In genomic region chr4:130919750-130920356, GRCm38 (mm10) we compare ENCODE assay signal across 11 mouse cellular contexts. TPM values are rescaled to one million over a fixed set of nuclear protein-coding genes. Genes with fewer than 3 reads are reported as not detected.
DNase-seq lines count a peak whose midpoint lies in the region; ATAC-seq and TF ChIP-seq lines count a peak whose summit lies in the region.
"Had no signal": no experiment of that assay in that cellular context is flagged by ENCODE, and none has a peak within 500 bp of the region (broad histone marks: within the 10 kb centered on the region; RNA-seq: fewer than 3 reads in every experiment).

No protein-coding gene starts in this region.

- no peak for TF ChIP-seq POLR2A in bone marrow macrophage, adult 2 months (IDR thresholded peaks at IDR 0.05; ENCODE audit: borderline replicate concordance, low read depth, low read length)

- H3K27ac ChIP-seq in forebrain, embryonic 10.5 days = peak overlapping the region; percentile 53
- no peak overlapping the region for H3K27ac ChIP-seq in forebrain, embryonic 16.5 days (ENCODE audit: low read length)
- no peak overlapping the region for H3K27ac ChIP-seq in lung, postnatal 0 days (ENCODE audit: low read length)
- peak overlapping the region; percentile 89 for H3K27ac ChIP-seq in bone marrow macrophage, adult 2 months (ENCODE audit: insufficient read depth, low read depth, low read length)
- H3K27ac ChIP-seq in midbrain, embryonic 14.5 days (replicated peaks; ENCODE audit: low read depth, low read length) = no peak overlapping the region
- H3K27ac ChIP-seq: limb, embryonic 12.5 days had no signal

- no peak for DNase-seq in forebrain, embryonic 10.5 days (ENCODE audit: extremely low spot score, low spot score)
- peak; percentile 35 for DNase-seq in lung, postnatal 0 days (ENCODE audit: low spot score)
- DNase-seq in lung, postnatal 36 days = no peak
- peak; percentile 51 for DNase-seq in midbrain, embryonic 14.5 days
- no peak for DNase-seq in urinary bladder, postnatal 14 days (ENCODE audit: low spot score)
- DNase-seq in frontal cortex, postnatal 14 days (ENCODE audit: low spot score in 2 of 2) = no peak
- DNase-seq: thymus, postnatal 25 days had no signal

- no peak for TF ChIP-seq CTCF in lung, postnatal 0 days (IDR thresholded peaks at IDR 0.05)
- no peak for TF ChIP-seq CTCF in bone marrow macrophage, adult 2 months (IDR thresholded peaks at IDR 0.05; ENCODE audit: low read depth, low read length)

- no peak overlapping the region for H3K9ac ChIP-seq in forebrain, embryonic 16.5 days (replicated peaks; ENCODE audit: low read depth, low read length)
- no peak overlapping the region for H3K9ac ChIP-seq in lung, postnatal 0 days (replicated peaks; ENCODE audit: low read depth)
- no peak overlapping the region for H3K9ac ChIP-seq in midbrain, embryonic 14.5 days (replicated peaks; ENCODE audit: low read length)
- H3K9ac ChIP-seq: limb, embryonic 12.5 days had no signal

- no peak for TF ChIP-seq EP300 in lung, postnatal 0 days (IDR thresholded peaks at IDR 0.05)

- H3K4me3 ChIP-seq in forebrain, embryonic 10.5 days = no peak overlapping the region
- no peak overlapping the region for H3K4me3 ChIP-seq in forebrain, embryonic 16.5 days (replicated peaks; ENCODE audit: low read length)
- H3K4me3 ChIP-seq in lung, postnatal 0 days (ENCODE audit: low read depth, low read length) = no peak overlapping the region
- peak overlapping the region; percentile 44 for H3K4me3 ChIP-seq in bone marrow macrophage, adult 2 months (ENCODE audit: insufficient read depth, low read length)
- H3K4me3 ChIP-seq in midbrain, embryonic 14.5 days (replicated peaks; ENCODE audit: low read depth, low read length) = no peak overlapping the region
- H3K4me3 ChIP-seq: limb, embryonic 12.5 days had no signal

- 64% methylated on average over 9 of the region's 9 CpGs for WGBS in forebrain, embryonic 10.5 days
- 71% methylated on average over 9 of the region's 9 CpGs for WGBS in forebrain, embryonic 16.5 days
- WGBS in lung, postnatal 0 days = 49% methylated on average over 9 of the region's 9 CpGs
- 65% methylated on average over 9 of the region's 9 CpGs for WGBS in midbrain, embryonic 14.5 days

- no peak overlapping the region for H3K4me2 ChIP-seq in forebrain, embryonic 16.5 days (ENCODE audit: low read length)
- no peak overlapping the region for H3K4me2 ChIP-seq in lung, postnatal 0 days (replicated peaks; ENCODE audit: low read depth, low read length)
- H3K4me2 ChIP-seq in midbrain, embryonic 14.5 days (ENCODE audit: low read length) = no peak overlapping the region
- H3K4me2 ChIP-seq: limb, embryonic 12.5 days had no signal

- no peaks in the 10 kb centered on the region for H3K36me3 ChIP-seq in forebrain, embryonic 10.5 days (replicated peaks)
- H3K36me3 ChIP-seq in forebrain, embryonic 16.5 days (ENCODE audit: control insufficient read depth, insufficient read depth) = no peaks in the 10 kb centered on the region
- H3K36me3 ChIP-seq in lung, postnatal 0 days (ENCODE audit: insufficient read depth, low read length) = no peaks in the 10 kb centered on the region
- H3K36me3 ChIP-seq in midbrain, embryonic 14.5 days (ENCODE audit: control insufficient read depth, insufficient read depth, low read length) = no peaks in the 10 kb centered on the region
- H3K36me3 ChIP-seq: limb, embryonic 12.5 days had no signal

- H3K9me3 ChIP-seq in forebrain, embryonic 10.5 days = no peaks in the 10 kb centered on the region
- H3K9me3 ChIP-seq in forebrain, embryonic 16.5 days (ENCODE audit: control insufficient read depth, low read length) = no peaks in the 10 kb centered on the region
- no peaks in the 10 kb centered on the region for H3K9me3 ChIP-seq in lung, postnatal 0 days (ENCODE audit: low read length)
- no peaks in the 10 kb centered on the region for H3K9me3 ChIP-seq in midbrain, embryonic 14.5 days (ENCODE audit: control insufficient read depth, low read length)
- H3K9me3 ChIP-seq: limb, embryonic 12.5 days had no signal

- no peak for ATAC-seq in forebrain, embryonic 16.5 days
- peak; percentile 45 for ATAC-seq in lung, postnatal 0 days
- peak; percentile 34; the same call in 1 of the 2 replicates for ATAC-seq in midbrain, embryonic 14.5 days (ENCODE audit: low FRiP score, low TSS enrichment)

- peaks cover 44% of the 10 kb centered on the region for H3K4me1 ChIP-seq in forebrain, embryonic 10.5 days
- peaks cover 15% of the 10 kb centered on the region for H3K4me1 ChIP-seq in forebrain, embryonic 16.5 days (replicated peaks; ENCODE audit: control insufficient read depth, insufficient read depth, low read length)
- no peaks in the 10 kb centered on the region for H3K4me1 ChIP-seq in lung, postnatal 0 days (ENCODE audit: insufficient read depth, low read depth, low read length)
- peaks cover 47% of the 10 kb centered on the region for H3K4me1 ChIP-seq in bone marrow macrophage, adult 2 months (ENCODE audit: control insufficient read depth, insufficient read depth, low read length)
- H3K4me1 ChIP-seq in midbrain, embryonic 14.5 days (ENCODE audit: control insufficient read depth, insufficient read depth, low read length) = peaks cover 8% of the 10 kb centered on the region; the same call in 1 of the 2 replicates

- H3K27me3 ChIP-seq in forebrain, embryonic 10.5 days (ENCODE audit: poor library complexity, severe bottlenecking) = no peaks in the 10 kb centered on the region
- no peaks in the 10 kb centered on the region for H3K27me3 ChIP-seq in forebrain, embryonic 16.5 days (replicated peaks; ENCODE audit: control insufficient read depth, insufficient read depth, low read length)
- H3K27me3 ChIP-seq in lung, postnatal 0 days (replicated peaks; ENCODE audit: insufficient read depth, low read length) = no peaks in the 10 kb centered on the region
- no peaks in the 10 kb centered on the region for H3K27me3 ChIP-seq in midbrain, embryonic 14.5 days (ENCODE audit: control insufficient read depth, insufficient read depth, low read length)
- H3K27me3 ChIP-seq: limb, embryonic 12.5 days had no signal

RNA-seq across cellular contexts. Expression of gene Laptm5, which starts 6.9 kb away (rescaled TPM):
- polyA plus RNA-seq in forebrain, embryonic 10.5 days (2016; fragmentation: Nextera tagmentation; extraction: Ambion mirVana) = 16.7 and 17.1 TPM in 2 replicates
- polyA plus RNA-seq in forebrain, embryonic 16.5 days (2015; fragmentation: Nextera tagmentation; extraction: Ambion mirVana) = 18.5 and 23.4 TPM in 2 replicates
- 88.8 and 98.8 TPM in 2 replicates for polyA plus RNA-seq in lung, postnatal 0 days (2015; fragmentation: Nextera tagmentation; extraction: Ambion mirVana)
- polyA plus RNA-seq in bone marrow macrophage, adult 2 months (2012; ENCODE audit: insufficient read depth, insufficient read length, missing spikeins) = 1,649 and 1,910 TPM in 2 replicates
- 14.3 and 31.7 TPM in 2 replicates for polyA plus RNA-seq in midbrain, embryonic 14.5 days (2014; fragmentation: Nextera tagmentation; extraction: Ambion mirVana)

RNA-seq across cellular contexts. Expression of gene Matn1, which starts 24.3 kb away (rescaled TPM):
- polyA plus RNA-seq in forebrain, embryonic 10.5 days (2016; fragmentation: Nextera tagmentation; extraction: Ambion mirVana) = not detected in 2 replicates
- 3.3 TPM in 1 of 2 replicates, not detected in the other for polyA plus RNA-seq in forebrain, embryonic 16.5 days (2015; fragmentation: Nextera tagmentation; extraction: Ambion mirVana)
- not detected in 2 replicates for polyA plus RNA-seq in lung, postnatal 0 days (2015; fragmentation: Nextera tagmentation; extraction: Ambion mirVana)
- 0.46 TPM in 1 of 2 replicates, not detected in the other for polyA plus RNA-seq in bone marrow macrophage, adult 2 months (2012; ENCODE audit: insufficient read depth, insufficient read length, missing spikeins)
- not detected in 2 replicates for polyA plus RNA-seq in midbrain, embryonic 14.5 days (2014; fragmentation: Nextera tagmentation; extraction: Ambion mirVana)
- polyA plus RNA-seq: gonadal fat pad, adult 2 months had no signal

Comparison
In these comparisons a context has a peak if more than half of its experiments do, and no peak if none do; other contexts are left out.
1. DNase-seq: peak in lung, postnatal 0 days (single experiment) and midbrain, embryonic 14.5 days (single experiment); none in forebrain, embryonic 10.5 days (single experiment), lung, postnatal 36 days (single experiment), urinary bladder, postnatal 14 days (single experiment) and frontal cortex, postnatal 14 days (0 of 2).
2. H3K27ac ChIP-seq: peak in forebrain, embryonic 10.5 days (single experiment) and bone marrow macrophage, adult 2 months (single experiment); none in forebrain, embryonic 16.5 days (single experiment), lung, postnatal 0 days (single experiment) and midbrain, embryonic 14.5 days (single experiment).
3. RNA of gene Laptm5, which starts 6.9 kb away (polyA plus RNA-seq): 1,649 to 1,910 TPM in bone marrow macrophage, adult 2 months; 88.8 to 98.8 TPM in lung, postnatal 0 days, 14.3 to 31.7 TPM in midbrain, embryonic 14.5 days, 18.5 to 23.4 TPM in forebrain, embryonic 16.5 days and 16.7 to 17.1 TPM in forebrain, embryonic 10.5 days; every median in the first group is over 10 times any median in the second.